Comparison of ENCODE assay signal across 8 mouse cellular contexts in the genomic region with DNA sequence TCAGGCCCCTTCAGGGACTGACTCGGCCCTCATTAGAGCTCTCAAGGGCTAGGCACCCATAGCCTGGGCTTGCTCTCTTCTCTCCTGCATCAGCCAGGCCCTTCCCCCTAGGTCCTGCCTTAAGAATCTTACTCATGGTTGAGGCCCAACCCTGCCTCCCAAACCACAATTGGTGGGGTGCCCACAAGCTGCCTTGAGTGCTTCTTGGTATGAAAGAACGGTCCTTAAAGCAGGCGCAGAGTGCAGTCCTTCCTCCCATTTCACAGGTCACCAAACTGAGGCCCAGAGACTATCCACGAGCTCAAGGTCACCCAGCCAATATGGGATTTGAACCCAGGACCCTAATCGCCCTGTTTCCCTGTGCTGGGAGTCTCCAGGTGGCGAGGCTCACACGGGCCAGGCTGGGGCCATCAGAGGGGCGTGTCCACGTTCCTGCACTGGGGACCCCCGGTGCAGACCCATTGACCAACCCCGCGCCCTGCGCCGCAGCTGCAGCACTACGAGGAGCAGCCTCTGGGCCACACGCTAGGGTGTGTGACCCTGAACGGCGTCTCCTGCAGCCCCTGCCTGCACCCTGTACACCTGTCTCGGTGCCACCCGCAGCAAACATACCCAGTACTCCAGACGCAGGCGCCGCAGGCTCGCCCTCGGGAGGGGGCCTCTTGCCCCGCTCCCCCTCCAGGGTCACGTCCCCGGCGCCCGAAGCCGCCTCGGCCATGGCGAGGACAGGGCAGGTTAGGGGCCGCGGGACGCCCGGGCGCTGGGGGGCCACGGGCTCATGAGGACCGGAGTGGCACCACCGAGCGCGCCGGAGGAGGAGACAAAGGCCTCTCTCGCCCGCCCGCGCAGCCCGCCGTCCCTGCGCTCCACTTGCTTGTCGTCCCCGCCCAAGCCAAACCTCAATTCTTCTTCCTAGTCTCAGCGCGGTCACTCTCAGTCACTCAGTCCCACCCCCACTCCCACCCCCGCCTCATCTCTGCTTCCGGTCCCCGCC. TPM values are rescaled to one million over a fixed set of nuclear protein-coding genes. Genes with fewer than 3 reads are reported as not detected.
DNase-seq lines count a peak whose midpoint lies in the region; ATAC-seq lines count a peak whose summit lies in the region.

Ano8 (minus strand) TSS at position 822 of the 994 bp plus-strand sequence.

- H3K9ac ChIP-seq in forebrain, embryonic 12.5 days, result peak within 1 kb of the TSS; percentile 99
- H3K9ac ChIP-seq in heart, embryonic 16.5 days (ENCODE audit: low read length), result peak within 1 kb of the TSS; percentile 92
- H3K9ac ChIP-seq in liver, embryonic 15.5 days, result peak within 1 kb of the TSS; percentile 57
- H3K9ac ChIP-seq in neural tube, embryonic 11.5 days (ENCODE audit: low read length), result peak within 1 kb of the TSS; percentile 96
- H3K9ac ChIP-seq in stomach, embryonic 16.5 days (ENCODE audit: low read length), result peak within 1 kb of the TSS; percentile 92

- DNase-seq in brain, adult 2 months (ENCODE audit: low read depth, low spot score), result peak; percentile 98
- peak; percentile 89 to 95 for DNase-seq in kidney, postnatal 25 days
- peak; percentile 89 for DNase-seq in neural tube, embryonic 11.5 days (ENCODE audit: low spot score)

- H3K36me3 ChIP-seq in forebrain, embryonic 12.5 days (replicated peaks), result peaks cover 45% of the 10 kb centered on the region
- no peaks in the 10 kb centered on the region for H3K36me3 ChIP-seq in heart, embryonic 16.5 days (ENCODE audit: control insufficient read depth, insufficient read depth)
- H3K36me3 ChIP-seq in liver, embryonic 15.5 days (replicated peaks), result no peaks in the 10 kb centered on the region
- peaks cover 2% of the 10 kb centered on the region; the same call in 1 of the 2 replicates for H3K36me3 ChIP-seq in neural tube, embryonic 11.5 days (ENCODE audit: control insufficient read depth, insufficient read depth, low read length)
- no peaks in the 10 kb centered on the region for H3K36me3 ChIP-seq in stomach, embryonic 16.5 days (ENCODE audit: control insufficient read depth, insufficient read depth, low read length)

- peak within 1 kb of the TSS; percentile 75 for H3K4me2 ChIP-seq in forebrain, embryonic 12.5 days
- H3K4me2 ChIP-seq in heart, embryonic 16.5 days (ENCODE audit: low read depth, low read length), result peak within 1 kb of the TSS; percentile 94
- peak within 1 kb of the TSS; percentile 86 for H3K4me2 ChIP-seq in liver, embryonic 15.5 days
- H3K4me2 ChIP-seq in neural tube, embryonic 11.5 days (ENCODE audit: low read depth), result peak within 1 kb of the TSS; percentile 66
- peak within 1 kb of the TSS; percentile 89 for H3K4me2 ChIP-seq in stomach, embryonic 16.5 days (ENCODE audit: low read depth, low read length)

- 5% methylated on average over 57 of the region's 58 CpGs for WGBS in forebrain, embryonic 12.5 days
- 6% methylated on average over 56 of the region's 58 CpGs for WGBS in heart, embryonic 16.5 days
- 5% methylated on average over 51 of the region's 58 CpGs for WGBS in liver, embryonic 15.5 days (ENCODE audit: insufficient replicate concordance)
- 5% methylated on average over 56 of the region's 58 CpGs for WGBS in neural tube, embryonic 11.5 days
- WGBS in stomach, embryonic 16.5 days, result 4% methylated on average over 57 of the region's 58 CpGs

- no peaks in the 10 kb centered on the region; the same call in 1 of the 2 replicates for H3K27me3 ChIP-seq in forebrain, embryonic 12.5 days
- peaks cover 3% of the 10 kb centered on the region; the same call in 1 of the 2 replicates for H3K27me3 ChIP-seq in heart, embryonic 16.5 days (ENCODE audit: control insufficient read depth, insufficient read depth, low read length)
- peaks cover 15% of the 10 kb centered on the region for H3K27me3 ChIP-seq in liver, embryonic 15.5 days
- H3K27me3 ChIP-seq in neural tube, embryonic 11.5 days (ENCODE audit: control insufficient read depth, insufficient read depth, low read length), result no peaks in the 10 kb centered on the region
- H3K27me3 ChIP-seq in stomach, embryonic 16.5 days (ENCODE audit: control insufficient read depth, insufficient read depth, low read length), result no peaks in the 10 kb centered on the region

- peak within 1 kb of the TSS; percentile 92 for H3K4me3 ChIP-seq in forebrain, embryonic 12.5 days (replicated peaks)
- peak within 1 kb of the TSS; percentile 85 for H3K4me3 ChIP-seq in heart, embryonic 16.5 days (ENCODE audit: low read length)
- peak within 1 kb of the TSS; percentile 62 for H3K4me3 ChIP-seq in liver, embryonic 15.5 days (replicated peaks)
- peak within 1 kb of the TSS; percentile 89 for H3K4me3 ChIP-seq in neural tube, embryonic 11.5 days (ENCODE audit: low read depth, low read length)
- peak within 1 kb of the TSS; percentile 83 for H3K4me3 ChIP-seq in stomach, embryonic 16.5 days (replicated peaks; ENCODE audit: low read length)

- H3K9me3 ChIP-seq in forebrain, embryonic 12.5 days, result no peaks in the 10 kb centered on the region
- no peaks in the 10 kb centered on the region for H3K9me3 ChIP-seq in heart, embryonic 16.5 days (replicated peaks; ENCODE audit: control insufficient read depth, low read length)
- H3K9me3 ChIP-seq in liver, embryonic 15.5 days (replicated peaks), result no peaks in the 10 kb centered on the region
- H3K9me3 ChIP-seq in neural tube, embryonic 11.5 days (ENCODE audit: control insufficient read depth, low read length), result no peaks in the 10 kb centered on the region
- no peaks in the 10 kb centered on the region for H3K9me3 ChIP-seq in stomach, embryonic 16.5 days (replicated peaks; ENCODE audit: control insufficient read depth, low read length)

- peaks cover 57% of the 10 kb centered on the region for H3K4me1 ChIP-seq in forebrain, embryonic 12.5 days
- peaks cover 15% of the 10 kb centered on the region for H3K4me1 ChIP-seq in heart, embryonic 16.5 days (ENCODE audit: control insufficient read depth, insufficient read depth, low read length)
- H3K4me1 ChIP-seq in liver, embryonic 15.5 days (replicated peaks), result peaks cover 52% of the 10 kb centered on the region
- H3K4me1 ChIP-seq in neural tube, embryonic 11.5 days (ENCODE audit: control insufficient read depth, insufficient read depth, low read length), result peaks cover 12% of the 10 kb centered on the region
- peaks cover 24% of the 10 kb centered on the region for H3K4me1 ChIP-seq in stomach, embryonic 16.5 days (ENCODE audit: control insufficient read depth, insufficient read depth, low read length)

- ATAC-seq in CD4-positive, CD25-positive, alpha-beta regulatory T cell, adult 4 months, result peak; percentile 62
- ATAC-seq in forebrain, embryonic 12.5 days (ENCODE audit: low FRiP score), result peak; percentile 70
- peak; percentile 67 for ATAC-seq in heart, embryonic 16.5 days (replicated peaks; ENCODE audit: extremely low read depth, insufficient read depth, low FRiP score)
- no peak for ATAC-seq in liver, embryonic 15.5 days (ENCODE audit: insufficient read depth)
- ATAC-seq in neural tube, embryonic 11.5 days (ENCODE audit: insufficient read depth, low FRiP score, low TSS enrichment), result peak; percentile 67
- peak; percentile 70; the same call in 1 of the 2 replicates for ATAC-seq in stomach, embryonic 16.5 days (ENCODE audit: insufficient read depth, low FRiP score)

- peak within 1 kb of the TSS; percentile 88 for H3K27ac ChIP-seq in forebrain, embryonic 12.5 days
- H3K27ac ChIP-seq in heart, embryonic 16.5 days (ENCODE audit: low read length), result peak within 1 kb of the TSS; percentile 69
- H3K27ac ChIP-seq in liver, embryonic 15.5 days (replicated peaks), result 0 out of 2 replicates have a peak within 1 kb of the TSS, but pooled peaks have one; percentile 24
- peak within 1 kb of the TSS; percentile 82 for H3K27ac ChIP-seq in neural tube, embryonic 11.5 days (ENCODE audit: low read depth, low read length)
- H3K27ac ChIP-seq in stomach, embryonic 16.5 days (ENCODE audit: low read length), result peak within 1 kb of the TSS; percentile 53; the same call in 1 of the 2 replicates

RNA-seq across cellular contexts. Expression of gene Ano8, which starts in this region (rescaled TPM):
- under 1 TPM in 1 of 2 experiments, not detected in 1; 0.20 TPM for polyA plus RNA-seq in CD4-positive, CD25-positive, alpha-beta regulatory T cell, adult 4 months (2017; shearing (Covaris generic))
- polyA plus RNA-seq in forebrain, embryonic 12.5 days (2016; fragmentation: Nextera tagmentation; extraction: Ambion mirVana), result 11.1 and 13.4 TPM in 2 replicates
- 0.37 and 0.76 TPM in 2 replicates for polyA plus RNA-seq in heart, embryonic 16.5 days (2015; fragmentation: Nextera tagmentation; extraction: Ambion mirVana)
- polyA plus RNA-seq in liver, embryonic 15.5 days (2015; fragmentation: Nextera tagmentation; extraction: Ambion mirVana), result 0.15 and 0.20 TPM in 2 replicates
- 5.6 and 6.3 TPM in 2 replicates for polyA plus RNA-seq in neural tube, embryonic 11.5 days (2014; fragmentation: Nextera tagmentation; extraction: Ambion mirVana)
- polyA plus RNA-seq in stomach, embryonic 16.5 days (2015; fragmentation: Nextera tagmentation; extraction: Ambion mirVana), result 0.26 and 0.27 TPM in 2 replicates

Comparison
In these comparisons a context has a peak if more than half of its experiments do, and no peak if none do; other contexts are left out.
1. Peak in ATAC-seq in CD4-positive, CD25-positive, alpha-beta regulatory T cell, adult 4 months; RNA of the gene not detected or under 1 TPM.
2. Peak in ATAC-seq, H3K4me3 ChIP-seq, H3K27ac ChIP-seq, H3K9ac ChIP-seq and H3K4me2 ChIP-seq in heart, embryonic 16.5 days; RNA of the gene not detected or under 1 TPM.
3. Peak in ATAC-seq, H3K4me3 ChIP-seq, H3K27ac ChIP-seq, H3K9ac ChIP-seq and H3K4me2 ChIP-seq in stomach, embryonic 16.5 days; RNA of the gene not detected or under 1 TPM.
4. H3K27ac ChIP-seq: peak in every context shown above with its lines; median percentile 88 in forebrain, embryonic 12.5 days; 82 in neural tube, embryonic 11.5 days; 69 in heart, embryonic 16.5 days; 53 in stomach, embryonic 16.5 days; 24 in liver, embryonic 15.5 days.